Mouse (Mus musculus) cerebellum, adult 11-12 months (tissue): ENCODE data around the gene Snu13.

Experiments
- DNase-seq: peaks from one replicate; pipeline ENCODE4 v3.0.0; 2022

Gene Snu13

DNA sequence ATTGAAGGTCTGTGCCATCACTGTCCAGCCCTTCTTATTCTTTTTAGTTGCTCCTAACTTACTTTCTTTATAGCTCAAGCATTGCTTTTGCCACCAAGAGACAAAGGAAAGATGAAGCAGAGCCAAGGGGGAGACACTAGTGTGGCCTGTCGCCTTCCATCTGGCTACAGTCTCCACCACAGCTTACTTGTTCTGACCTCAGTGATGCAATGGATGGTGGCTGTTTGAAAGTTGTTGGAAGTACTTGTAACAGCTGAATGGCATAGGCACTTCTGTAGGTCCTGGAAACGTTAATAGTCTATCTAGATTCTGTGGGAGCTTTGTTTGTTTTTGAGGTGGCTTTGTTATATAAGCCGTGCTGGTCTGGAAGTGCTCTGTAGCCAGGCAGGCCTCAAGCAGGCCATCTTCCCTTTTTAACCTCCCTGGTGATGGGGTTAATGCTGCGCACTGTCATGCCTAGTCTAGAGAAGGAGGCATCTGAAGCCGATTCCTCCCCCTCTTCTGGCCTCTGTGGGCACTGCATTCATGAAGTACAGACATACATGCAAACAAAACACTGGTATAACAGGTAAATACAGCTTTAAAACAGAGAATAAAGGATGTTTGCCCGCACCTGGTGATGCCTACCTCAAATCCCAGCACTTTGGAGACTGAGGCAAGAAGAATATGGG is 23.3 kb downstream of the Snu13 start:
- no peak for DNase-seq

DNA sequence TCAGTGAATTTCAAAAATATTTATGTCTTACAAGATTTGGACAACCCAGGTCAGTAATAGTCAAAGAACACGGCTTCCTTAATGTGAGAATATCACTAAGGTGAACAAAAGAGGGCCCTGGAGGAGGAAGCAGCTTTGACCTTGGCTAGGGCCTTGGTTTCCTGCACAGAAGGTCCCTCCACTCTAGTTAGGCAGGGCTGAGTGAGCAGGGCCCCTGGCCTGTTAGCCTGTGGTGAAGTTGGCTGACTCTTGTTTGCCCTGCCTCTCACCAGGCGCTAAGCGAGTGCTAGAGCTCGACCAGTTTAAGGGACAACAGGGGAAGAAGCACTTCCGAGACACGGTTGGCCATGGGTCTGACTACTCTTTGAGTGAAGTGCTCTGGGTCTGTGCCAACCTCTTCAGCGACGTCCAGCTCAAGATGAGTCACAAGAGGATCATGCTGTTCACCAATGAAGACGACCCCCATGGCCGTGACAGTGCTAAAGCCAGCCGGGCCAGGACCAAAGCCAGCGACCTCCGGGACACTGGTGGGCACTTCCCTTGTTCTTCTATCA is 24.8 kb downstream of the Snu13 start:
- DNase-seq = no peak

DNA sequence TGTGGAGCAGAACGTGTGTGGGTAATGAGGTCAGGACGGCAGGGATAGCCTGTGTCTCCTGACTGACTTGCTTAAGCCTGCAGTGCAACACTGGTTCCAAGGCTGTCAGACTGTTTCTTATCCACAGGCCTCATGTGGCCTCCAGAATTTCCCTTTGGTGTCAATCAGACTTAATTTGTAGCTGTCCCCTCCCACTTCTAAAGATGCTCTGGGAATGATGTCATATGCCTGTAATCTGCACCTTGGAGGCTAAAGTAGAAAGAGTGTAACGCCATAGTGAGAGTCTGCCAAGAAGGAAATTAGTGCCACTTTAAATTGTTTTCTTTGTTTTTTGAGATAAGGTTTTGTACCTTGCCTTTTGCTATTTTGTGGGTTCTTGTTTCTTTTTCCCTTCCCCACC is 28.1 kb downstream of the Snu13 start:
- DNase-seq = no peak

DNA sequence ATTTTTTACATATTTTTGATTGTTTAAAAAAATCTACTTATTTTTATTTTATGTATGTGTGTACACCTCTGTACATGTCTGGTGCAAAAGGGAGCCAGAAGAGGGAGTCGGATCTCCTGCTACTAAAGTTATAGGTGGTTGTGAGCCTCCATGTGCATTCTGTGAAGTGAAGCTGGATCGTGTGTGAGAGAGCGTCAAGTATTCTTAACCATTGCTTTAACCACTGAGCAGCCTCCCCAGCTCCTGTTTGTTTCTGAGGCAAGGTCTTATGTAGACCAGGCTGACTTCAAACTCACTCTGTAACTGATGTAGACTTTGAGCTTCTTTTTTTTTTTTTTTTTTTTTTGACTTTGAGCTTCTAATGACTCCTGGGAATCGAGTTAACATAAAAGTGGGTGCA is 29.9 kb downstream of the Snu13 start:
- DNase-seq = no peak

DNA sequence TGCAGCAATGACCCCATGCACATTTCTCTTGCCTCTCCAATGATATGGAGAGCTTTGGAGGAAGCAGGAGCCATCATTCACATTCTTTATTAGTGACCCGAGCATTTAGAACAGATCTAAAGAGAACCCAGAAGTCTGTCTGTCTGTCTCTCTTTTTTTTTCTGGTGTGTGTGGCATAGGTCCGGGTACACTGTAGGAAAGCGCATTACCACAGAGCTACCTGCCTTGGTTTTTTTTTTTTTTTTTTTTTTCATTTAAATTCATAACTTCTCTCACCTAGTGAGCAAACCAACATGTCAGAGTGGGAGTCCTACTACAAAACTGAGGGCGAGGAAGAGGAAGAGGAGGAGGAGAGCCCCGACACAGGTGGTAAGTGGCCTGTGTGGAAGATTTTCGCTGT is 30.6 kb downstream of the Snu13 start:
- DNase-seq = no peak

DNA sequence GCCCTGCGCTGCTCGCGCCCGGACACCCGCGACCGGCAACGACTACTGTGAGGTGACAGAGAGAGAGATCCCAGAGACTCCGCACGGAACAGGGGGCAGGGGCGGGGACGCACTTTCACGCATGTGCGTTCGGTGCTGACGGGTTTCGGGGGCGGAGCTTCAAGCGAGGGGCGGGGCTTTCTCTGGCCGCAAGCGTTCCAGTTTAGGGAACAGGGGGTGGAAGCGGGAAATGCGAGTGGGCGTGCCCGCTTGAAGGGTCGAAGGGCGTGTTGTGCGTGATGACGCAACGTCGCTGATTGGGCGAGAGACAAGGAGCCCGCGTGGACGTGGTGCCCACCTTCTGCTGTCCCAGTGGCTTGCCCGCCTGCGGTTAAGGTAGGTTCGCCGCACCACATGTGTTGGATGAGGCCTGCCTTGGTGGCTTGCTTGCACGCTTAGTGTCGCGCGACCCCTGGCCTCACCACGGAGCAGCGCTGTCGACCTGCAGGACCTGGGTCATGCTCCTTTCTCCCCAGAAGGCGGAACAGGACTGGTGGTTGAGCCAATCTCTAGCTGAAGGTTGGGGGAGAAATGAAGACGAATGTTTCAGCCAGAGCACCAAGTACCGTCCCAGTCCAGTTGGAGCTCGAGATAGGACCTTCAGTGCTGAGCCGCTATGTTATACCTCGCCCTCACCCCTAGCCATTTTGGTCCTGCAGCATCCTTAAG is 31.1 kb downstream of the Snu13 start:
- DNase-seq = peak; percentile 99

DNA sequence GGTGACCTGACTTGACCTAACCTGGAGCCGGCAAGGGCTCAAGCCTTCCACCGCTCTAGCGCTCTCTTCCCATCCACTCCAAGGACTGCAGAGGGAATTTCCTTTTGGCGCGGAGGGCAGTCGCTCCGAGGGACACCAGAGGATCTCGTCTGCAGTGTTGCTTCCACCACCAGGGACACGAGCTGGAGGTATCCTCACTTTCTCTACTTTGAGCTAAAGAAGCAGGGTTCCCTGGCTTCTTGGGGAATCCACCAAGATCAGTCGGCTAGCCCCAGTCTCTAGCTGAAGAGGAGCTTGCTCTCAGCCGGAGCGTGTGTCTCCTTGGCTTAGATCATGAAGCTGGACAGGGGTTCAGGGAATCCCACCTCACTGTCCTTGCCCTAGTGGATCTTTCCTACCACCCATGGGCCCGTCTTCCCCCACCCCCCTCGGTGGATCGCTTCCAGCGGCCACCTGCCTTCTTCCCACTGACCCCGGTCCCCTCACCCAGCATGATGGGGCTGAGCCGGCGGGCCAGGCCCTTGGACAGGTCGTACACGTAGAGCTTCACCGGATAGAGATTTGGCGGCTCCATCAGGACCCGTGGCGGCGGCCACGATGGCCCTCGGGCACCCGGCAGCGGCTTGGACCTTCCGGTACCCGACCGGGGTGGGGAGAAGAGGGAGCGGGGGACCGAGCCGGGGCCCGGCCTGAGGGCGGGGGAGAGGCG is 31.9 kb downstream of the Snu13 start:
- DNase-seq = peak; percentile 55

DNA sequence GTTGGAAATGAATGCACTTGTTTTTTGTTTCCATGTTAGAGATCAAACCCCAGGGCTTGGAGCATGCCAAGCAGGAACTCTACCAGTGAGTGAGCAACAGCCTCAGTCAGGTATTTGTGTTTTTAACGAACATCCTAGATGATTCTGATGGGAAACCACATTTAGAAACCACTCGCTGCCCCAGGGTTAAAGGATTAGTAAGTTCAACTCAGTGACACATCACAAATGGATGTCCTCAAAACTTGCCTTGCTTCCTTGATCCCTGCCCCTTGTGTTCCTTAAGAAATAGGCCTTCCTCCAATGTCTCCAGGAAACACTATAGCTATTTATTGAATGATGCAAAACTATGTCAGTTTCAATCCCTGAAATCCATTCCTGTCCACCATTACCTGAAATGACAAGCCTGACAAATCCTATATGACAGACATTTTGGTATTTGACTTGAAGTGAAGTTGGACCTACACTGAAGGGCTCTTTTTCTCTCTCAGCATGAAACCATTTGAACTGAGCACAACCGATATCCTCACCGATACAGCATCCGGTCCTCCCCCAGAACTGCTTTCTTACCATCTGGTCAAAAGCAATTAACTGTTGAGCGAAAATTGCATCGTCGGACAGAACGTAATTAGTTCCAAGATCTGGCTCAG is 32.5 kb downstream of the Snu13 start:
- no peak for DNase-seq

DNA sequence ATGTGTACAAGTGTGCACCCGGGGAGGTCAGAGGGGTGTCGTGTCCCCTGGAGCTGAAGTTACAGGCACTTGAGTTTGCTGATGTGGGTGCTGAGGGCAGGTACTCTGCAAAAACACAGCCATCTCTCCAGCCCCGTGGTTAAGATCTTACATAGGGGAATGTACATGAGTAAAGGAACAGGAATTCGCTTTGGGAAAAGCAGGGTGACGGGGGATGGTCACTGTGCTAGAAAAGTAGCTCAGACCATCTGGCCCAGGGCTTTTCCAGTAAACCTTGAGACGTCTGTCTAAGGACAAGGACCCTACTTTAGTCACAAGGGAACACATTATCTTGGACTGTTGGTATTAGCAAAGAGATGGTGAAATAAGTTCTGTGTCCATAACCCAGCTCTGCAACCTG is 35.5 kb downstream of the Snu13 start:
- no peak for DNase-seq

DNA sequence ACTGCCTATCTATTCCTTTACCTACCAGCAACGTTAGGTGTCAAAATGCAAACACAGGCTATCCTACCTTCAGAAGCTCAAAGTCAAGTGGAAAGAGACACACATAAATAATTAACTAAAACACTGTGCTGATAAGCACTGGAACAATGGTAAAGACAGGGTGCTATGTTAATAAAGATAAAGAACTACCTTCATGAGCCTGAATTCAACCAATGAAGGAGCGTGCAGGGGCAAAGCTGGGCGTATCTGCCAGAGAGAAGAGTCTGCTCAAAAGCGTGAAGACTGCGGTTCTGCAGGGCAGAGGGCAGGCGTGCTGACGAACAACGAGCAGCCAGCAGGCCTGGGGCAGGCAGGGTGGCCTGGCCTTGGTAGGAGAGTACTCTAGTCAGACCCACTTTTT is 43.1 kb downstream of the Snu13 start:
- DNase-seq = no peak

DNA sequence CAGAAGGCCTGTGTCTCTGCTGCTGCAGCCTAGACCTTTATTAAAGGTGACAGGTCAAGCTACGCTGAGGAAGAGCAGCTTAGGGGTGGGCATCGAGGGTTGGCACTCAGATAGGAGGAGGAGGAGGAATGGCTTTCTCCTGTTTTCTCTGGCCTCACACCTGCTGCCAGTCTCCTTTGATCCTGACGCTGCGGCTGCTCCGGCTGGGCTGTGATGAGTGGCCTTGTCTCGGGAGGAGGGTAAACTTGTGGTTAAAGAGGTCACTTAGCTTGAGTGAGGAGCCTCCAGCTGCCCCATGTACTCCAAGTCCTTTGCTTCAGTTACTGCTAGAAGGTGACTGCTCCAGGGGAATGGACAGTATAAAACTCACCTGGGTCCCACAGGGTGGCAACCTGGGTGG is 53.4 kb downstream of the Snu13 start:
- no peak for DNase-seq

DNA sequence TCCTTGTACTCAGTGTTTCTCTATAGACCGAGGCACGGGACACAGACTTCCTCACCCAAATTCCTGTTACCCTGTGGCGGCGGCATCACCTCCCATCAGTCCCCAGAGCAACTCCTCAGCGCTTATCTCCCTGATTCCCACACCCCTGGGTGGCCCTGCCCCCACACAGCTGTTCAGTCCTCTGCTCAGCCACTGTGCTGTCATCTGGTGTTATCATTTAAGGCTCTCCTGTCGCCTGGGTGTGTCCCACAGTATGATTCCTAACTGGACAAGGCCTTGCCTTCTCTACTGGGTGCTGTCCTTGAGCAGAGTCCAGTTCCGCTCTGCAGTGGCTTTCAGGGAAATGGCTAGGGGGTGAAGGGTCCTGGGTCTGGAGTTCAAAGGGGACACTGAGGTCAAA is 56.8 kb downstream of the Snu13 start:
- DNase-seq = no peak
